Mouse (Mus musculus) stomach, embryonic 15.5 days (tissue): ENCODE measurements around the gene Gipc2. TPM values are rescaled to one million over a fixed set of nuclear protein-coding genes. Genes with fewer than 3 reads are reported as not detected.
"Not testable (repeated sequence)": the region's sequence is repeated elsewhere in the genome, so short reads cannot be mapped to it uniquely, and the experiment has no call there.

Experiments
- ATAC-seq: fragments of 200-750 bp; cut with Nextera tagmentation; 2 replicates; pipeline ENCODE4 v1.8.0; 2017; ENCODE audit warnings: low read depth, moderate number of reproducible peaks, moderate TSS enrichment; ENCODE audit not compliant: insufficient read depth, low FRiP score
- H3K27ac ChIP-seq: fragments of 300-500 bp; sonication (generic); 2 replicates; pipeline ENCODE4 v1.5.1; 2015; ENCODE audit warnings: mild to moderate bottlenecking, inconsistent platforms
- H3K27me3 ChIP-seq: fragments of 300-500 bp; sonication (generic); replicated peaks from 2 replicates; pipeline ENCODE4 v1.6.1; 2015; ENCODE audit warnings: inconsistent platforms
- H3K36me3 ChIP-seq: fragments of 300-500 bp; sonication (generic); 2 replicates; pipeline ENCODE4 v1.6.1; 2015; ENCODE audit warnings: inconsistent platforms
- H3K4me1 ChIP-seq: fragments of 300-500 bp; sonication (generic); 2 replicates; pipeline ENCODE4 v1.6.1; 2015; ENCODE audit warnings: inconsistent platforms
- H3K4me2 ChIP-seq: fragments of 300-500 bp; sonication (generic); 2 replicates; pipeline ENCODE4 v1.6.1; 2015; ENCODE audit warnings: mild to moderate bottlenecking, inconsistent platforms
- H3K4me3 ChIP-seq: fragments of 300-500 bp; sonication (generic); replicated peaks from 2 replicates; pipeline ENCODE4 v1.5.1; 2015; ENCODE audit warnings: inconsistent platforms
- H3K9ac ChIP-seq: fragments of 300-500 bp; sonication (generic); 2 replicates; pipeline ENCODE4 v1.6.1; 2015; ENCODE audit warnings: inconsistent platforms
- H3K9me3 ChIP-seq: fragments of 300-500 bp; sonication (generic); 2 replicates; pipeline ENCODE4 v1.6.1; 2016; ENCODE audit warnings: inconsistent platforms
- WGBS: fragments of 180-500 bp; shearing (Covaris S2); methylation state at CpG from one replicate; pipeline ENCODE4 v1.1.7; 2015; 5-methylcytosine and 5-hydroxymethylcytosine counted together
- polyA plus RNA-seq: library from polyadenylated mRNA; unstranded; fragments of >200 nt; fragmentation: Nextera tagmentation; extraction: Ambion mirVana; gene quantifications from 2 replicates; pipeline ENCODE4 v1.2.1, GENCODE M21; 2015

The Gipc2 gene
- polyA plus RNA-seq, 1 experiment from 2014 or later = 57.5 TPM

- Histone ChIP-seq H3K9me3 (no peaks in the 10 kb centered on the region), H3K4me2 (no peak overlapping the region), H3K4me1 (no peaks in the 10 kb centered on the region), H3K27ac (no peak overlapping the region), H3K4me3 (no peak overlapping the region), H3K9ac (no peak overlapping the region), H3K27me3 (no peaks in the 10 kb centered on the region), H3K36me3 (no peaks in the 10 kb centered on the region)
- no peak for ATAC-seq
Observed at GRCm38 (mm10) chr3:152202942-152203341, 36.9 kb upstream of the Gipc2 start.

GRCm38 (mm10) chr3:152201651-152202050, 35.6 kb upstream of the Gipc2 start:
- H3K9me3 ChIP-seq = no peaks in the 10 kb centered on the region
- no peak overlapping the region for H3K4me2 ChIP-seq
- no peaks in the 10 kb centered on the region for H3K4me1 ChIP-seq
- no peak overlapping the region for H3K4me3 ChIP-seq
- no peak for ATAC-seq
- no peak overlapping the region for H3K27ac ChIP-seq
- whole genome bisulfite sequencing = 73% methylated on average over 2 of the region's 2 CpGs
- H3K27me3 ChIP-seq = no peaks in the 10 kb centered on the region
- no peak overlapping the region for H3K9ac ChIP-seq
- H3K36me3 ChIP-seq = no peaks in the 10 kb centered on the region

- H3K9me3 ChIP-seq = no peaks in the 10 kb centered on the region
- H3K9ac ChIP-seq = no peak overlapping the region
- H3K27ac ChIP-seq = no peak overlapping the region
- 83% methylated on average over 3 of the region's 3 CpGs for WGBS
- H3K4me3 ChIP-seq = no peak overlapping the region
- no peak overlapping the region for H3K4me2 ChIP-seq
- H3K27me3 ChIP-seq = no peaks in the 10 kb centered on the region
- no peaks in the 10 kb centered on the region for H3K4me1 ChIP-seq
- 0 out of 2 replicates have a peak, but pooled peaks have one; percentile 61 for ATAC-seq
- H3K36me3 ChIP-seq = no peaks in the 10 kb centered on the region
Observed at GRCm38 (mm10) chr3:152201181-152201580, 35.2 kb upstream of the Gipc2 start.

GRCm38 (mm10) chr3:152199125-152199524, 33.1 kb upstream of the Gipc2 start:
- ATAC-seq = no peak

GRCm38 (mm10) chr3:152197246-152197645, 31.2 kb upstream of the Gipc2 start:
- H3K4me1 ChIP-seq, H3K4me2 ChIP-seq, H3K27me3 ChIP-seq, H3K27ac ChIP-seq, H3K9me3 ChIP-seq, H3K4me3 ChIP-seq, H3K9ac ChIP-seq, H3K36me3 ChIP-seq: not testable (repeated sequence)
- peak; percentile 53 for ATAC-seq
- 31% methylated on average over 2 of the region's 2 CpGs for WGBS

More at GRCm38 (mm10) chr3:152199125-152199524, 33.1 kb upstream of the Gipc2 start:
- 67% methylated on average over 3 of the region's 3 CpGs for WGBS
- no peak overlapping the region for H3K4me3 ChIP-seq
- H3K4me2 ChIP-seq = no peak overlapping the region
- no peaks in the 10 kb centered on the region for H3K9me3 ChIP-seq
- H3K4me1 ChIP-seq = no peaks in the 10 kb centered on the region
- H3K27ac ChIP-seq = no peak overlapping the region
- H3K9ac ChIP-seq = no peak overlapping the region
- no peaks in the 10 kb centered on the region for H3K27me3 ChIP-seq
- no peaks in the 10 kb centered on the region for H3K36me3 ChIP-seq

GRCm38 (mm10) chr3:152193635-152194097, 27.6 kb upstream of the Gipc2 start:
- peak overlapping the region; percentile 48; the same call in 1 of the 2 replicates for H3K9ac ChIP-seq
- ATAC-seq = peak; percentile 97
- WGBS = under 1% methylated on average over 17 of the region's 17 CpGs

GRCm38 (mm10) chr3:152193177-152193576, 27.1 kb upstream of the Gipc2 start:
- Histone ChIP-seq H3K9me3 (no peaks in the 10 kb centered on the region), H3K4me3 (peak overlapping the region; percentile 54), H3K27ac (peak overlapping the region; percentile 94), H3K4me1 (peaks cover 3% of the 10 kb centered on the region; the same call in 1 of the 2 replicates), H3K36me3 (no peaks in the 10 kb centered on the region), H3K4me2 (peak overlapping the region; percentile 55), H3K27me3 (no peaks in the 10 kb centered on the region), H3K9ac (peak overlapping the region; percentile 48; the same call in 1 of the 2 replicates)
- 3% methylated on average over 7 of the region's 7 CpGs for WGBS
- ATAC-seq = no peak

More at GRCm38 (mm10) chr3:152193635-152194097, 27.6 kb upstream of the Gipc2 start:
- peaks cover 3% of the 10 kb centered on the region; the same call in 1 of the 2 replicates for H3K4me1 ChIP-seq
- peak overlapping the region; percentile 54 for H3K4me3 ChIP-seq
- H3K9me3 ChIP-seq = no peaks in the 10 kb centered on the region
- H3K4me2 ChIP-seq = peak overlapping the region; percentile 55
- no peaks in the 10 kb centered on the region for H3K27me3 ChIP-seq
- peak overlapping the region; percentile 94 for H3K27ac ChIP-seq
- H3K36me3 ChIP-seq = no peaks in the 10 kb centered on the region

- Histone ChIP-seq H3K27ac (peak overlapping the region; percentile 92), H3K27me3 (no peaks in the 10 kb centered on the region), H3K9ac (0 out of 2 replicates have a peak overlapping the region, but pooled peaks have one; percentile 4), H3K36me3 (no peaks in the 10 kb centered on the region), H3K4me3 (peak overlapping the region; percentile 45), H3K4me1 (peaks cover 3% of the 10 kb centered on the region; the same call in 1 of the 2 replicates), H3K4me2 (peak overlapping the region; percentile 55), H3K9me3 (no peaks in the 10 kb centered on the region)
- no peak for ATAC-seq
- 12% methylated on average over 10 of the region's 11 CpGs for WGBS
Observed at GRCm38 (mm10) chr3:152192238-152192931, 26.4 kb upstream of the Gipc2 start.

GRCm38 (mm10) chr3:152191791-152192237, 25.8 kb upstream of the Gipc2 start:
- WGBS = 4% methylated on average over 6 of the region's 6 CpGs
- Histone ChIP-seq H3K4me1 (peaks cover 3% of the 10 kb centered on the region; the same call in 1 of the 2 replicates), H3K36me3 (no peaks in the 10 kb centered on the region), H3K27ac (peak overlapping the region; percentile 92), H3K4me2 (peak overlapping the region; percentile 55), H3K4me3 (peak overlapping the region; percentile 45), H3K9ac (no peak overlapping the region), H3K9me3 (no peaks in the 10 kb centered on the region), H3K27me3 (no peaks in the 10 kb centered on the region)
- ATAC-seq = peak; percentile 67

- ATAC-seq = no peak
- no peaks in the 10 kb centered on the region for H3K27me3 ChIP-seq
- peaks cover 3% of the 10 kb centered on the region; the same call in 1 of the 2 replicates for H3K4me1 ChIP-seq
- H3K4me2 ChIP-seq = peak overlapping the region; percentile 50
- no peak overlapping the region for H3K9ac ChIP-seq
- 61% methylated on average over 9 of the region's 9 CpGs for WGBS
- peak overlapping the region; percentile 21 for H3K4me3 ChIP-seq
- peak overlapping the region; percentile 67 for H3K27ac ChIP-seq
- no peaks in the 10 kb centered on the region for H3K36me3 ChIP-seq
- no peaks in the 10 kb centered on the region for H3K9me3 ChIP-seq
Observed at GRCm38 (mm10) chr3:152190679-152191477, 24.8 kb upstream of the Gipc2 start.

- WGBS = 29% methylated on average over 4 of the region's 4 CpGs
- no peak overlapping the region for H3K9ac ChIP-seq
- no peak for ATAC-seq
- peak overlapping the region; percentile 23; the same call in 1 of the 2 replicates for H3K4me2 ChIP-seq
- no peaks in the 10 kb centered on the region for H3K9me3 ChIP-seq
- H3K36me3 ChIP-seq = no peaks in the 10 kb centered on the region
- H3K27ac ChIP-seq = peak overlapping the region; percentile 68
- H3K4me1 ChIP-seq = peaks cover 3% of the 10 kb centered on the region; the same call in 1 of the 2 replicates
- no peaks in the 10 kb centered on the region for H3K27me3 ChIP-seq
- H3K4me3 ChIP-seq = no peak overlapping the region
Observed at GRCm38 (mm10) chr3:152189306-152189705, 23.3 kb upstream of the Gipc2 start.
